Mouse (Mus musculus): Measurements from ENCODE around the gene Eif2b3. TPM values are rescaled to one million over a fixed set of nuclear protein-coding genes. Genes with fewer than 3 reads are reported as not detected.

Eif2b3 gene
- total and polyA plus RNA-seq, 3 experiments, result 49.9 to 96.2 (median 84.9) TPM

- Histone ChIP-seq H3K9ac (ENCODE audit: insufficient read depth, low read depth) (no peak overlapping the region), H3K4me2 (ENCODE audit: insufficient read depth, low read depth, poor library complexity, severe bottlenecking) (no peak overlapping the region), H3K4me3 (replicated peaks in 1 of 3; ENCODE audit: low read depth in 2 of 3, low read length in 2 of 3, poor library complexity in 1 of 3) (no peak overlapping the region), H3K4me1 (ENCODE audit: control insufficient read depth in 1 of 2, insufficient read depth in 2 of 2) (peaks cover 0 to 11% of the 10 kb centered on the region in 2 experiments; a peak in 2 of 4 replicates), H3K27me3 (replicated peaks) (no peaks in the 10 kb centered on the region), H3K79me2 (replicated peaks; ENCODE audit: control insufficient read depth, extremely low read depth, insufficient read depth, poor library complexity, severe bottlenecking) (no peaks in the 10 kb centered on the region), H3K9me3 (replicated peaks; ENCODE audit: low read length) (no peaks in the 10 kb centered on the region), H3K36me3 (replicated peaks in 1 of 2; ENCODE audit: control insufficient read depth in 1 of 2, insufficient read depth in 1 of 2, low read length in 1 of 2) (no peaks in the 10 kb centered on the region), H3K27ac (ENCODE audit: insufficient read depth, low read depth) (no peak overlapping the region)
- no peak for TF ChIP-seq MAX (IDR thresholded peaks at IDR 0.05; ENCODE audit: low read length)
- no peak for TF ChIP-seq KAT2A (IDR thresholded peaks at IDR 0.05; ENCODE audit: insufficient replicate concordance, low read length)
- TF ChIP-seq HCFC1 (IDR thresholded peaks at IDR 0.05; ENCODE audit: low read depth, low read length), result no peak
- TF ChIP-seq MAFK (IDR thresholded peaks at IDR 0.05; ENCODE audit: insufficient replicate concordance, low read length), result no peak
- no peak for TF ChIP-seq TBP (conservative IDR thresholded peaks at IDR 0.05; ENCODE audit: low read depth, low read length)
- no peak for DNase-seq (ENCODE audit: extremely low read depth)
- dilution Hi-C loops (cut with MboI; ENCODE audit: extremely low pct_ligation_motif_present, extremely low pct_unique_long_range_greater_than_20kb, low sequenced_read_pairs), result no loop called here
- in situ Hi-C loops (cut with MboI; ENCODE audit: low pct_ligation_motif_present, low pct_unique_long_range_greater_than_20kb, low sequenced_read_pairs), result no loop called here
Measured at GRCm38 (mm10) chr4:117108524-117108849, 89.3 kb downstream of the Eif2b3 start.

GRCm38 (mm10) chr4:117109330-117109729, 90.1 kb downstream of the Eif2b3 start:
- no peak for DNase-seq (ENCODE audit: extremely low read depth)
- Histone ChIP-seq H3K4me3 (replicated peaks in 1 of 3; ENCODE audit: low read depth in 2 of 3, low read length in 2 of 3, poor library complexity in 1 of 3) (no peak overlapping the region), H3K4me1 (ENCODE audit: control insufficient read depth in 1 of 2, insufficient read depth in 2 of 2) (peaks cover 0 to 11% of the 10 kb centered on the region in 2 experiments; a peak in 2 of 4 replicates), H3K79me2 (replicated peaks; ENCODE audit: control insufficient read depth, extremely low read depth, insufficient read depth, poor library complexity, severe bottlenecking) (no peaks in the 10 kb centered on the region), H3K4me2 (ENCODE audit: insufficient read depth, low read depth, poor library complexity, severe bottlenecking) (no peak overlapping the region), H3K27me3 (replicated peaks) (no peaks in the 10 kb centered on the region), H3K27ac (ENCODE audit: insufficient read depth, low read depth) (no peak overlapping the region), H3K36me3 (replicated peaks in 1 of 2; ENCODE audit: control insufficient read depth in 1 of 2, insufficient read depth in 1 of 2, low read length in 1 of 2) (peaks cover 0 to 3% of the 10 kb centered on the region in 2 experiments), H3K9me3 (replicated peaks; ENCODE audit: low read length) (no peaks in the 10 kb centered on the region), H3K9ac (ENCODE audit: insufficient read depth, low read depth) (no peak overlapping the region)
- in situ Hi-C loops (cut with MboI; ENCODE audit: low pct_ligation_motif_present, low pct_unique_long_range_greater_than_20kb, low sequenced_read_pairs) (no loop called here), dilution Hi-C loops (cut with MboI; ENCODE audit: extremely low pct_ligation_motif_present, extremely low pct_unique_long_range_greater_than_20kb, low sequenced_read_pairs) (no loop called here)
- TF ChIP-seq GABPA (IDR thresholded peaks at IDR 0.05; ENCODE audit: insufficient replicate concordance, low read depth, low read length) (no peak), MAZ (IDR thresholded peaks at IDR 0.05; ENCODE audit: low read depth, low read length) (no peak), KAT2A (IDR thresholded peaks at IDR 0.05; ENCODE audit: insufficient replicate concordance, low read length) (no peak), PAX5 (IDR thresholded peaks at IDR 0.05; ENCODE audit: low read length) (no peak), SIN3A (IDR thresholded peaks at IDR 0.05; ENCODE audit: low read length) (no peak), SMC3 (IDR thresholded peaks at IDR 0.05; ENCODE audit: low read depth, low read length) (no peak), MXI1 (IDR thresholded peaks at IDR 0.05; ENCODE audit: low read depth, low read length) (no peak), TBP (conservative IDR thresholded peaks at IDR 0.05; ENCODE audit: low read depth, low read length) (no peak), CHD2 (IDR thresholded peaks at IDR 0.05; ENCODE audit: low read length) (no peak), RCOR1 (conservative IDR thresholded peaks at IDR 0.05; ENCODE audit: low read depth, low read length) (no peak), USF2 (conservative IDR thresholded peaks at IDR 0.05; ENCODE audit: low read depth, low read length) (no peak), ETS1 (conservative IDR thresholded peaks at IDR 0.05; ENCODE audit: low read depth, low read length) (no peak)
